Mouse (Mus musculus) neural tube, embryonic 14.5 days (tissue): ENCODE results near the gene C6. TPM values are rescaled to one million over a fixed set of nuclear protein-coding genes. Genes with fewer than 3 reads are reported as not detected.

Experiments used
- polyA plus RNA-seq: library from polyadenylated mRNA; unstranded; fragments of >200 nt; fragmentation: Nextera tagmentation; extraction: Ambion mirVana; gene quantifications from 2 replicates; pipeline ENCODE4 v1.2.1, GENCODE M21; 2014

C6 gene
- polyA plus RNA-seq, 1 experiment from 2014 or later, result not detected

Other genes with a start within 250 kb of the C6 start
- not detected in 2 replicates for gene Mroh2b, start 171.6 kb downstream of the C6 start, polyA plus RNA-seq